Mouse (Mus musculus) kidney, embryonic 15.5 days (tissue): ENCODE results near the gene Slc5a4b. TPM values are rescaled to one million over a fixed set of nuclear protein-coding genes. Genes with fewer than 3 reads are reported as not detected.
A peak's percentile ranks its signal among the peaks of the same experiment; 100 is the strongest.

Source experiments
- ATAC-seq: fragments of 200-750 bp; cut with Nextera tagmentation; replicated peaks from 2 replicates; pipeline ENCODE4 v1.8.0; 2017; ENCODE audit warnings: moderate TSS enrichment; ENCODE audit not compliant: low FRiP score
- H3K27ac ChIP-seq: fragments of 300-500 bp; sonication (generic); 2 replicates; pipeline ENCODE4 v1.5.1; 2015; ENCODE audit warnings: mild to moderate bottlenecking, inconsistent platforms
- H3K27me3 ChIP-seq: fragments of 300-500 bp; sonication (generic); 2 replicates; pipeline ENCODE4 v1.6.1; 2015; ENCODE audit warnings: inconsistent platforms
- H3K36me3 ChIP-seq: fragments of 300-500 bp; sonication (generic); 2 replicates; pipeline ENCODE4 v1.6.1; 2015; ENCODE audit warnings: inconsistent platforms
- H3K4me1 ChIP-seq: fragments of 300-500 bp; sonication (generic); 2 replicates; pipeline ENCODE4 v1.6.1; 2015; ENCODE audit warnings: inconsistent platforms
- H3K4me2 ChIP-seq: fragments of 300-500 bp; sonication (generic); 2 replicates; pipeline ENCODE4 v1.6.1; 2015; ENCODE audit warnings: moderate library complexity, mild to moderate bottlenecking, inconsistent platforms
- H3K4me3 ChIP-seq: fragments of 300-500 bp; sonication (generic); replicated peaks from 2 replicates; pipeline ENCODE4 v1.5.1; 2015; ENCODE audit warnings: mild to moderate bottlenecking, inconsistent platforms
- H3K9ac ChIP-seq: fragments of 300-500 bp; sonication (generic); 2 replicates; pipeline ENCODE4 v1.6.1; 2015; ENCODE audit warnings: mild to moderate bottlenecking, inconsistent platforms
- H3K9me3 ChIP-seq: fragments of 300-500 bp; sonication (generic); replicated peaks from 2 replicates; pipeline ENCODE4 v1.6.1; 2016; ENCODE audit warnings: inconsistent platforms
- WGBS: fragments of 180-500 bp; shearing (Covaris S2); methylation state at CpG from one replicate; pipeline ENCODE4 v1.1.7; 2015; ENCODE audit warnings: mixed read lengths; 5-methylcytosine and 5-hydroxymethylcytosine counted together
- polyA plus RNA-seq: library from polyadenylated mRNA; unstranded; fragments of >200 nt; fragmentation: Nextera tagmentation; extraction: Ambion mirVana; gene quantifications from 2 replicates; pipeline ENCODE4 v1.2.1, GENCODE M21; 2015

The Slc5a4b gene
- 0.12 and 0.18 TPM in 2 replicates for polyA plus RNA-seq

- H3K9me3 ChIP-seq = no peaks in the 10 kb centered on the region
- no peaks in the 10 kb centered on the region for H3K36me3 ChIP-seq
- H3K27ac ChIP-seq = no peak within 1 kb of the TSS
- H3K9ac ChIP-seq = no peak within 1 kb of the TSS
- no peaks in the 10 kb centered on the region for H3K4me1 ChIP-seq
- no peak for ATAC-seq
- H3K4me3 ChIP-seq = no peak within 1 kb of the TSS
- no peak within 1 kb of the TSS for H3K4me2 ChIP-seq
- 93% methylated on average over 4 of the region's 4 CpGs for WGBS
- no peaks in the 10 kb centered on the region for H3K27me3 ChIP-seq
These were observed at the start of gene Slc5a4b for GRCm38 (mm10) chr10:76110861-76111260. TSS of gene Slc5a4b (minus strand) at chr10:76110961.

GRCm38 (mm10) chr10:76158009-76158408, 47.2 kb upstream of the Slc5a4b start:
- H3K36me3 ChIP-seq = no peaks in the 10 kb centered on the region
- no peak overlapping the region for H3K4me2 ChIP-seq
- H3K4me3 ChIP-seq = no peak overlapping the region
- H3K27me3 ChIP-seq = no peaks in the 10 kb centered on the region
- H3K27ac ChIP-seq = no peak overlapping the region
- no peaks in the 10 kb centered on the region for H3K9me3 ChIP-seq
- no peak overlapping the region for H3K9ac ChIP-seq
- 60% methylated on average over 1 of the region's 1 CpGs for WGBS
- H3K4me1 ChIP-seq = no peaks in the 10 kb centered on the region
- ATAC-seq = no peak

GRCm38 (mm10) chr10:76157528-76157927, 46.8 kb upstream of the Slc5a4b start:
- Histone ChIP-seq H3K4me2 (no peak overlapping the region), H3K9me3 (no peaks in the 10 kb centered on the region), H3K27me3 (no peaks in the 10 kb centered on the region), H3K9ac (no peak overlapping the region), H3K4me1 (no peaks in the 10 kb centered on the region), H3K36me3 (no peaks in the 10 kb centered on the region), H3K27ac (no peak overlapping the region), H3K4me3 (no peak overlapping the region)
- ATAC-seq = no peak
- 79% methylated on average over 5 of the region's 5 CpGs for WGBS

GRCm38 (mm10) chr10:76155911-76156310, 45.1 kb upstream of the Slc5a4b start:
- H3K27ac ChIP-seq = no peak overlapping the region
- H3K4me1 ChIP-seq = no peaks in the 10 kb centered on the region
- no peaks in the 10 kb centered on the region for H3K27me3 ChIP-seq
- H3K9me3 ChIP-seq = no peaks in the 10 kb centered on the region
- no peak overlapping the region for H3K4me3 ChIP-seq
- H3K36me3 ChIP-seq = no peaks in the 10 kb centered on the region
- WGBS = 77% methylated on average over 7 of the region's 7 CpGs
- no peak for ATAC-seq
- no peak overlapping the region for H3K9ac ChIP-seq
- H3K4me2 ChIP-seq = no peak overlapping the region

GRCm38 (mm10) chr10:76147278-76147677, 36.5 kb upstream of the Slc5a4b start, which contains the start of gene Slc5a4a:
TSS of gene Slc5a4a (plus strand) at chr10:76147451.
- WGBS = 80% methylated on average over 5 of the region's 5 CpGs
- H3K36me3 ChIP-seq = no peaks in the 10 kb centered on the region
- no peak within 1 kb of the TSS for H3K4me3 ChIP-seq
- no peak for ATAC-seq
- no peak within 1 kb of the TSS for H3K9ac ChIP-seq
- H3K27me3 ChIP-seq = no peaks in the 10 kb centered on the region
- H3K9me3 ChIP-seq = no peaks in the 10 kb centered on the region
- no peak within 1 kb of the TSS for H3K27ac ChIP-seq
- no peak within 1 kb of the TSS for H3K4me2 ChIP-seq
- no peaks in the 10 kb centered on the region for H3K4me1 ChIP-seq

- Histone ChIP-seq H3K9ac (no peak overlapping the region), H3K27ac (no peak overlapping the region), H3K4me2 (no peak overlapping the region), H3K4me1 (no peaks in the 10 kb centered on the region), H3K9me3 (no peaks in the 10 kb centered on the region), H3K27me3 (no peaks in the 10 kb centered on the region), H3K36me3 (no peaks in the 10 kb centered on the region), H3K4me3 (no peak overlapping the region)
- 63% methylated on average over 8 of the region's 8 CpGs for WGBS
- no peak for ATAC-seq
These were observed 36.1 kb upstream of the Slc5a4b start for GRCm38 (mm10) chr10:76146846-76147245.

GRCm38 (mm10) chr10:76136318-76136717, 25.6 kb upstream of the Slc5a4b start:
- Histone ChIP-seq H3K27ac (no peak overlapping the region), H3K27me3 (no peaks in the 10 kb centered on the region), H3K9ac (no peak overlapping the region), H3K4me3 (no peak overlapping the region), H3K36me3 (no peaks in the 10 kb centered on the region), H3K4me1 (no peaks in the 10 kb centered on the region), H3K4me2 (no peak overlapping the region), H3K9me3 (no peaks in the 10 kb centered on the region)
- no peak for ATAC-seq
- 72% methylated on average over 2 of the region's 2 CpGs for WGBS

GRCm38 (mm10) chr10:76132506-76132905, 21.7 kb upstream of the Slc5a4b start:
- Histone ChIP-seq H3K4me2 (no peak overlapping the region), H3K27ac (no peak overlapping the region), H3K9ac (no peak overlapping the region), H3K36me3 (no peaks in the 10 kb centered on the region), H3K4me1 (no peaks in the 10 kb centered on the region), H3K4me3 (no peak overlapping the region), H3K9me3 (no peaks in the 10 kb centered on the region), H3K27me3 (no peaks in the 10 kb centered on the region)
- 77% methylated on average over 4 of the region's 4 CpGs for WGBS
- ATAC-seq = no peak

- H3K9me3 ChIP-seq = no peaks in the 10 kb centered on the region
- no peak overlapping the region for H3K4me3 ChIP-seq
- no peak overlapping the region for H3K9ac ChIP-seq
- peaks cover 9% of the 10 kb centered on the region for H3K4me1 ChIP-seq
- no peak overlapping the region for H3K4me2 ChIP-seq
- WGBS = 63% methylated on average over 5 of the region's 5 CpGs
- ATAC-seq = no peak
- H3K36me3 ChIP-seq = no peaks in the 10 kb centered on the region
- no peaks in the 10 kb centered on the region for H3K27me3 ChIP-seq
- no peak overlapping the region for H3K27ac ChIP-seq
These were observed 10.7 kb upstream of the Slc5a4b start for GRCm38 (mm10) chr10:76121495-76121894.

GRCm38 (mm10) chr10:76120124-76120711, 9.5 kb upstream of the Slc5a4b start:
- Histone ChIP-seq H3K27me3 (no peaks in the 10 kb centered on the region), H3K36me3 (no peaks in the 10 kb centered on the region), H3K27ac (peak overlapping the region; percentile 37; the same call in 1 of the 2 replicates), H3K4me2 (no peak overlapping the region), H3K9ac (no peak overlapping the region), H3K4me1 (peaks cover 9% of the 10 kb centered on the region), H3K9me3 (no peaks in the 10 kb centered on the region), H3K4me3 (no peak overlapping the region)
- WGBS = 23% methylated on average over 4 of the region's 4 CpGs
- 0 out of 2 replicates have a peak, but pooled peaks have one; percentile 46 for ATAC-seq

- no peak for ATAC-seq
- no peak overlapping the region for H3K27ac ChIP-seq
- H3K4me1 ChIP-seq = peaks cover 9% of the 10 kb centered on the region
- no peaks in the 10 kb centered on the region for H3K27me3 ChIP-seq
- no peak overlapping the region for H3K4me3 ChIP-seq
- no peaks in the 10 kb centered on the region for H3K9me3 ChIP-seq
- H3K36me3 ChIP-seq = no peaks in the 10 kb centered on the region
- 25% methylated on average over 1 of the region's 1 CpGs for WGBS
- H3K4me2 ChIP-seq = no peak overlapping the region
- H3K9ac ChIP-seq = no peak overlapping the region
These were observed 8.0 kb upstream of the Slc5a4b start for GRCm38 (mm10) chr10:76118741-76119140.

- Histone ChIP-seq H3K4me1 (peaks cover 9% of the 10 kb centered on the region), H3K36me3 (no peaks in the 10 kb centered on the region), H3K9ac (no peak overlapping the region), H3K4me3 (no peak overlapping the region), H3K4me2 (no peak overlapping the region), H3K27ac (no peak overlapping the region), H3K9me3 (no peaks in the 10 kb centered on the region), H3K27me3 (no peaks in the 10 kb centered on the region)
- 33% methylated on average over 5 of the region's 5 CpGs for WGBS
- ATAC-seq = peak; percentile 44; the same call in 1 of the 2 replicates
These were observed 7.2 kb upstream of the Slc5a4b start for GRCm38 (mm10) chr10:76117966-76118365.

- 56% methylated on average over 9 of the region's 9 CpGs for WGBS
- Histone ChIP-seq H3K36me3 (no peaks in the 10 kb centered on the region), H3K4me1 (no peaks in the 10 kb centered on the region), H3K27ac (no peak overlapping the region), H3K27me3 (no peaks in the 10 kb centered on the region), H3K4me2 (no peak overlapping the region), H3K9ac (no peak overlapping the region), H3K9me3 (no peaks in the 10 kb centered on the region), H3K4me3 (no peak overlapping the region)
- ATAC-seq = no peak
These were observed 13.4 kb downstream of the Slc5a4b start for GRCm38 (mm10) chr10:76097368-76097767.
